Mouse (Mus musculus): ENCODE data around the gene Zbp1. TPM values are rescaled to one million over a fixed set of nuclear protein-coding genes. Genes with fewer than 3 reads are reported as not detected.
A peak's percentile ranks its signal among the peaks of the same experiment; 100 is the strongest.

Gene Zbp1
- polyA plus RNA-seq, 1 experiment: 2.8 TPM

- no peaks in the 10 kb centered on the region for H3K4me1 ChIP-seq
- H3K27me3 ChIP-seq (replicated peaks): peaks cover 30% of the 10 kb centered on the region
- H3K4me3 ChIP-seq (replicated peaks): no peak overlapping the region
- no peaks in the 10 kb centered on the region for H3K36me3 ChIP-seq (replicated peaks; ENCODE audit: low read length)
- H3K9me3 ChIP-seq: peaks cover 14% of the 10 kb centered on the region
- no peak for TF ChIP-seq GATA1 (IDR thresholded peaks at IDR 0.05; ENCODE audit: borderline replicate concordance, low read length)
- no peak for TF ChIP-seq FLI1 (IDR thresholded peaks at IDR 0.05; ENCODE audit: low read length)
These were observed 14.1 kb downstream of the Zbp1 start for GRCm38 (mm10) chr2:173204671-173205070.

GRCm38 (mm10) chr2:173203726-173204125 is 15.0 kb downstream of the Zbp1 start:
- TF ChIP-seq GATA1 (IDR thresholded peaks at IDR 0.05; ENCODE audit: borderline replicate concordance, low read length): no peak
- no peak for TF ChIP-seq FLI1 (IDR thresholded peaks at IDR 0.05; ENCODE audit: low read length)
- Histone ChIP-seq H3K27me3 (replicated peaks) (peaks cover 30% of the 10 kb centered on the region), H3K36me3 (replicated peaks; ENCODE audit: low read length) (no peaks in the 10 kb centered on the region), H3K9me3 (peaks cover 14% of the 10 kb centered on the region), H3K4me1 (no peaks in the 10 kb centered on the region), H3K4me3 (replicated peaks) (no peak overlapping the region)

GRCm38 (mm10) chr2:173202924-173203689 is 15.6 kb downstream of the Zbp1 start:
- TF ChIP-seq GATA1 (IDR thresholded peaks at IDR 0.05; ENCODE audit: borderline replicate concordance, low read length): no peak
- no peak for TF ChIP-seq FLI1 (IDR thresholded peaks at IDR 0.05; ENCODE audit: low read length)
- peaks cover 14% of the 10 kb centered on the region for H3K9me3 ChIP-seq

GRCm38 (mm10) chr2:173194796-173195195 is 23.9 kb downstream of the Zbp1 start:
- Histone ChIP-seq H3K9me3 (no peaks in the 10 kb centered on the region), H3K4me1 (no peaks in the 10 kb centered on the region), H3K4me3 (replicated peaks) (no peak overlapping the region), H3K36me3 (replicated peaks; ENCODE audit: low read length) (no peaks in the 10 kb centered on the region), H3K27me3 (replicated peaks) (peaks cover 10% of the 10 kb centered on the region)
- TF ChIP-seq FLI1 (IDR thresholded peaks at IDR 0.05; ENCODE audit: low read length) (no peak), GATA1 (IDR thresholded peaks at IDR 0.05; ENCODE audit: borderline replicate concordance, low read length) (no peak)

More at GRCm38 (mm10) chr2:173202924-173203689, 15.6 kb downstream of the Zbp1 start:
- Histone ChIP-seq H3K4me3 (replicated peaks) (no peak overlapping the region), H3K36me3 (replicated peaks; ENCODE audit: low read length) (no peaks in the 10 kb centered on the region), H3K4me1 (no peaks in the 10 kb centered on the region), H3K27me3 (replicated peaks) (peaks cover 30% of the 10 kb centered on the region)

GRCm38 (mm10) chr2:173187182-173187855 is 31.4 kb downstream of the Zbp1 start:
- Histone ChIP-seq H3K9me3 (no peaks in the 10 kb centered on the region), H3K4me3 (replicated peaks) (no peak overlapping the region), H3K4me1 (peaks cover 16% of the 10 kb centered on the region), H3K36me3 (replicated peaks; ENCODE audit: low read length) (no peaks in the 10 kb centered on the region), H3K27me3 (replicated peaks) (peaks cover 48% of the 10 kb centered on the region)
- TF ChIP-seq GATA1 (IDR thresholded peaks at IDR 0.05; ENCODE audit: borderline replicate concordance, low read length) (no peak), FLI1 (IDR thresholded peaks at IDR 0.05; ENCODE audit: low read length) (no peak)

- Histone ChIP-seq H3K9me3 (no peaks in the 10 kb centered on the region), H3K36me3 (replicated peaks; ENCODE audit: low read length) (no peaks in the 10 kb centered on the region), H3K4me3 (replicated peaks) (peak overlapping the region; percentile 59), H3K27me3 (replicated peaks) (peaks cover 52% of the 10 kb centered on the region), H3K4me1 (peaks cover 16% of the 10 kb centered on the region)
- TF ChIP-seq GATA1 (IDR thresholded peaks at IDR 0.05; ENCODE audit: borderline replicate concordance, low read length) (no peak), FLI1 (IDR thresholded peaks at IDR 0.05; ENCODE audit: low read length) (no peak)
These were observed 32.4 kb downstream of the Zbp1 start for GRCm38 (mm10) chr2:173186047-173186943.

- Histone ChIP-seq H3K4me1 (peaks cover 16% of the 10 kb centered on the region), H3K27me3 (replicated peaks) (peaks cover 52% of the 10 kb centered on the region), H3K9me3 (no peaks in the 10 kb centered on the region), H3K4me3 (replicated peaks) (no peak overlapping the region), H3K36me3 (replicated peaks; ENCODE audit: low read length) (no peaks in the 10 kb centered on the region)
- TF ChIP-seq GATA1 (IDR thresholded peaks at IDR 0.05; ENCODE audit: borderline replicate concordance, low read length): no peak
- no peak for TF ChIP-seq FLI1 (IDR thresholded peaks at IDR 0.05; ENCODE audit: low read length)
These were observed 33.4 kb downstream of the Zbp1 start for GRCm38 (mm10) chr2:173185282-173185681.

- Histone ChIP-seq H3K27me3 (replicated peaks) (peaks cover 55% of the 10 kb centered on the region), H3K36me3 (replicated peaks; ENCODE audit: low read length) (no peaks in the 10 kb centered on the region)
These were observed 34.1 kb downstream of the Zbp1 start for GRCm38 (mm10) chr2:173184475-173185080.

GRCm38 (mm10) chr2:173183836-173184460 is 34.8 kb downstream of the Zbp1 start:
- H3K27me3 ChIP-seq (replicated peaks): peaks cover 57% of the 10 kb centered on the region
- TF ChIP-seq FLI1 (IDR thresholded peaks at IDR 0.05; ENCODE audit: low read length) (no peak), GATA1 (IDR thresholded peaks at IDR 0.05; ENCODE audit: borderline replicate concordance, low read length) (no peak)

More at GRCm38 (mm10) chr2:173184475-173185080, 34.1 kb downstream of the Zbp1 start:
- TF ChIP-seq GATA1 (IDR thresholded peaks at IDR 0.05; ENCODE audit: borderline replicate concordance, low read length) (no peak), FLI1 (IDR thresholded peaks at IDR 0.05; ENCODE audit: low read length) (no peak)
- Histone ChIP-seq H3K4me3 (replicated peaks) (no peak overlapping the region), H3K4me1 (peaks cover 16% of the 10 kb centered on the region), H3K9me3 (no peaks in the 10 kb centered on the region)

More at GRCm38 (mm10) chr2:173183836-173184460, 34.8 kb downstream of the Zbp1 start:
- no peaks in the 10 kb centered on the region for H3K9me3 ChIP-seq
- H3K4me3 ChIP-seq (replicated peaks): no peak overlapping the region
- H3K4me1 ChIP-seq: peaks cover 16% of the 10 kb centered on the region
- H3K36me3 ChIP-seq (replicated peaks; ENCODE audit: low read length): no peaks in the 10 kb centered on the region
